8 mouse cellular contexts compared by ENCODE assay signal in genomic region chr16:52031091-52031689, GRCm38 (mm10). TPM values are rescaled to one million over a fixed set of nuclear protein-coding genes. Genes with fewer than 3 reads are reported as not detected.
DNase-seq lines count a peak whose midpoint lies in the region; ATAC-seq and TF ChIP-seq lines count a peak whose summit lies in the region.

Gene Cblb (plus strand): TSS chr16:52031225.

- peak; percentile 75; the same call in 1 of the 2 replicates for TF ChIP-seq POLR2A in bone marrow, adult 2 months (IDR thresholded peaks at IDR 0.05; ENCODE audit: borderline replicate concordance, control insufficient read depth, low read depth, low read length)

- peak; percentile 96 for DNase-seq in 416B (ENCODE audit: low read depth)
- DNase-seq in heart, adult 9 months (ENCODE audit: low spot score in 2 of 2): peak; percentile 99
- DNase-seq in monocyte, adult 2 months (ENCODE audit: low read depth in 1 of 2, low spot score in 2 of 2): peak; percentile 86 to 93
- DNase-seq in spleen, postnatal 36 days (ENCODE audit: low spot score in 2 of 2): peak; percentile 98 to 99

- H3K4me1 ChIP-seq in bone marrow, adult 2 months (ENCODE audit: control insufficient read depth, insufficient read depth, low read length): no peaks in the 10 kb centered on the region; the same call in 1 of the 2 replicates
- peaks cover 23% of the 10 kb centered on the region for H3K4me1 ChIP-seq in embryonic facial prominence, embryonic 15.5 days
- peaks cover 27% of the 10 kb centered on the region for H3K4me1 ChIP-seq in kidney, embryonic 14.5 days (ENCODE audit: control insufficient read depth, insufficient read depth, low read length)
- H3K4me1 ChIP-seq in limb, embryonic 15.5 days: peaks cover 17% of the 10 kb centered on the region

- H3K4me2 ChIP-seq in embryonic facial prominence, embryonic 15.5 days (replicated peaks): peak within 1 kb of the TSS; percentile 50
- H3K4me2 ChIP-seq in kidney, embryonic 14.5 days (replicated peaks; ENCODE audit: low read depth, low read length): peak within 1 kb of the TSS; percentile 62
- peak within 1 kb of the TSS; percentile 45 for H3K4me2 ChIP-seq in limb, embryonic 15.5 days

- peaks cover 5% of the 10 kb centered on the region for H3K36me3 ChIP-seq in embryonic facial prominence, embryonic 15.5 days
- H3K36me3 ChIP-seq in kidney, embryonic 14.5 days (ENCODE audit: control insufficient read depth, insufficient read depth, low read length): peaks cover 13% of the 10 kb centered on the region; the same call in 1 of the 2 replicates
- H3K36me3 ChIP-seq in limb, embryonic 15.5 days: peaks cover 10% of the 10 kb centered on the region

- peak; percentile 100 for ATAC-seq in embryonic facial prominence, embryonic 15.5 days (ENCODE audit: insufficient number of reproducible peaks, low FRiP score, low TSS enrichment, low read depth)
- ATAC-seq in kidney, embryonic 14.5 days (ENCODE audit: low FRiP score, low TSS enrichment): peak; percentile 99
- ATAC-seq in limb, embryonic 15.5 days (ENCODE audit: insufficient number of reproducible peaks, low FRiP score, low TSS enrichment, low read depth): peak; percentile 99

- H3K9me3 ChIP-seq in embryonic facial prominence, embryonic 15.5 days (replicated peaks): no peaks in the 10 kb centered on the region
- no peaks in the 10 kb centered on the region for H3K9me3 ChIP-seq in kidney, embryonic 14.5 days (ENCODE audit: control insufficient read depth, low read length)
- no peaks in the 10 kb centered on the region for H3K9me3 ChIP-seq in limb, embryonic 15.5 days

- H3K4me3 ChIP-seq in bone marrow, adult 2 months (replicated peaks; ENCODE audit: control insufficient read depth, low read depth, low read length): peak within 1 kb of the TSS; percentile 90
- H3K4me3 ChIP-seq in embryonic facial prominence, embryonic 15.5 days (replicated peaks): peak within 1 kb of the TSS; percentile 91
- peak within 1 kb of the TSS; percentile 96 for H3K4me3 ChIP-seq in kidney, embryonic 14.5 days (ENCODE audit: low read length)
- peak within 1 kb of the TSS; percentile 85 for H3K4me3 ChIP-seq in limb, embryonic 15.5 days

- peak within 1 kb of the TSS; percentile 79 for H3K9ac ChIP-seq in embryonic facial prominence, embryonic 15.5 days
- H3K9ac ChIP-seq in kidney, embryonic 14.5 days (ENCODE audit: low read depth, low read length): peak within 1 kb of the TSS; percentile 86
- H3K9ac ChIP-seq in limb, embryonic 15.5 days: peak within 1 kb of the TSS; percentile 83

- no peak for TF ChIP-seq CTCF in bone marrow, adult 2 months (IDR thresholded peaks at IDR 0.05; ENCODE audit: control insufficient read depth, insufficient read depth, low read length)

- peak within 1 kb of the TSS; percentile 81 for H3K27ac ChIP-seq in bone marrow, adult 2 months (ENCODE audit: control insufficient read depth, insufficient read depth, low read depth, low read length, poor library complexity)
- H3K27ac ChIP-seq in embryonic facial prominence, embryonic 15.5 days (replicated peaks): peak within 1 kb of the TSS; percentile 98
- H3K27ac ChIP-seq in kidney, embryonic 14.5 days (ENCODE audit: low read depth, low read length): peak within 1 kb of the TSS; percentile 95
- peak within 1 kb of the TSS; percentile 98 for H3K27ac ChIP-seq in limb, embryonic 15.5 days

- H3K27me3 ChIP-seq in embryonic facial prominence, embryonic 15.5 days: no peaks in the 10 kb centered on the region
- H3K27me3 ChIP-seq in kidney, embryonic 14.5 days (ENCODE audit: control insufficient read depth, insufficient read depth, low read length): no peaks in the 10 kb centered on the region
- no peaks in the 10 kb centered on the region for H3K27me3 ChIP-seq in limb, embryonic 15.5 days

- under 1% methylated on average over 38 of the region's 38 CpGs for WGBS in bone marrow, adult 2 months
- under 1% methylated on average over 38 of the region's 38 CpGs for WGBS in embryonic facial prominence, embryonic 15.5 days
- 1% methylated on average over 38 of the region's 38 CpGs for WGBS in kidney, embryonic 14.5 days
- WGBS in limb, embryonic 15.5 days: under 1% methylated on average over 38 of the region's 38 CpGs

RNA-seq across cellular contexts. Expression of gene Cblb, which starts in this region (rescaled TPM):
- 5.3 and 6.5 TPM in 2 replicates for polyA plus RNA-seq in bone marrow, adult 2 months (2011; ENCODE audit: insufficient read depth, insufficient read length, low replicate concordance, missing spikeins)
- 14.1 and 15.5 TPM in 2 replicates for polyA plus RNA-seq in embryonic facial prominence, embryonic 15.5 days (2015; fragmentation: Nextera tagmentation; extraction: Ambion mirVana)
- 13.9 and 27.2 TPM in 2 replicates for polyA plus RNA-seq in kidney, embryonic 14.5 days (2014; fragmentation: Nextera tagmentation; extraction: Ambion mirVana)
- 14.8 and 15.2 TPM in 2 replicates for polyA plus RNA-seq in limb, embryonic 15.5 days (2015; fragmentation: Nextera tagmentation; extraction: Ambion mirVana)

Comparison
In these comparisons a context has a peak if more than half of its experiments do, and no peak if none do; other contexts are left out.
1. Peak in every context shown above with its lines: DNase-seq, ATAC-seq, H3K4me3 ChIP-seq and H3K27ac ChIP-seq.